Mouse (Mus musculus): ENCODE measurements around the gene Afap1l2.

DNA sequence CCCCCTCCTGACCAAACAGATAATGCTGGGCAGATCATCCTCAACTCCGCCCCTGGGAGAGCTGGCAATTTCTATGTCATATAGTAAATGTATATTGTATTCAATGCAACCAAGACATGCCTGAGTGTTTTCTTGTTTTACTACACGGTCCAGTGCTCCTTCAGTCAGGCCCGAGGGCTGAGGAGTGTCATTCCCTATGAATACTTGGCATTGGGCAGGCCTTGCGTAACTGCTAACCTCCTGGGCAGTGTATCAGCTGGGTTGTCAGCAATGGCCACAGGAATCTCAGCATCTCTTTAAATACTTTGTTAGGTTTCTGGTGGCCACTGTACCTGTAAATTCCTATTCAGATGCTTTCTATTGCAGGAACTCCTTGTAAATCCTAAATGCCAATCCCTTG is 13.4 kb downstream of the Afap1l2 start:
- no peak for TF ChIP-seq MEF2A (IDR thresholded peaks at IDR 0.05; ENCODE audit: borderline replicate concordance, low read depth, low read length)
- TF ChIP-seq SIN3A (IDR thresholded peaks at IDR 0.05; ENCODE audit: low read length), result no peak
- TF ChIP-seq CHD2 (IDR thresholded peaks at IDR 0.05; ENCODE audit: low read length), result no peak
- no peak for TF ChIP-seq NELFE (IDR thresholded peaks at IDR 0.05; ENCODE audit: low read depth, low read length)
- TF ChIP-seq TCF12 (IDR thresholded peaks at IDR 0.05; ENCODE audit: low read depth, low read length), result no peak
- no peak for TF ChIP-seq POLR2AphosphoS2 (IDR thresholded peaks at IDR 0.05; ENCODE audit: low read depth, low read length)
- no peak for TF ChIP-seq JUND (conservative IDR thresholded peaks at IDR 0.05; ENCODE audit: low read depth, low read length)
